Mouse (Mus musculus) cerebellum, adult 2 months (tissue): ENCODE measurements around the gene Hdac6. TPM values are rescaled to one million over a fixed set of nuclear protein-coding genes. Genes with fewer than 3 reads are reported as not detected.
A peak's percentile ranks its signal among the peaks of the same experiment; 100 is the strongest.

Experiments used
- DNase-seq, 2 experiments: peaks; one replicate each; pipeline ENCODE4 v3.0.0; 2021
- H3K27ac ChIP-seq: fragments of 200-500 bp; 2 replicates; pipeline ENCODE4 v1.5.1; 2012; ENCODE audit warnings: low read length, control low read depth, inconsistent platforms; ENCODE audit not compliant: insufficient read depth
- H3K27me3 ChIP-seq: fragments of 200-500 bp; 2 replicates; pipeline ENCODE4 v1.6.1; 2012; ENCODE audit warnings: inconsistent platforms, mild to moderate bottlenecking, low read length, moderate library complexity; ENCODE audit not compliant: control insufficient read depth, insufficient read depth
- H3K4me1 ChIP-seq: fragments of 200-500 bp; 2 replicates; pipeline ENCODE4 v1.6.1; 2011; ENCODE audit warnings: low read length; ENCODE audit not compliant: control insufficient read depth, insufficient read depth
- H3K4me3 ChIP-seq: fragments of 200-500 bp; replicated peaks from 2 replicates; pipeline ENCODE3; 2011; ENCODE audit warnings: mild to moderate bottlenecking, low read depth, low read length, control low read depth; ENCODE audit not compliant: insufficient read depth
- CTCF ChIP-seq: fragments of 200-500 bp; IDR thresholded peaks from 2 replicates; pipeline ENCODE4 v1.5.1; 2011; ENCODE audit warnings: low read depth, mild to moderate bottlenecking, control low read depth, low read length, moderate library complexity, borderline replicate concordance; ENCODE audit not compliant: insufficient read depth
- POLR2A ChIP-seq: fragments of 200-500 bp; IDR thresholded peaks from 2 replicates; pipeline ENCODE4 v1.6.1; 2011; ENCODE audit warnings: low read length, control low read depth, borderline replicate concordance; ENCODE audit not compliant: insufficient read depth
- WGBS: fragments of 180-500 bp; shearing (Covaris S2); methylation state at CpG from one replicate; pipeline ENCODE4 v1.1.7; 2018; 5-methylcytosine and 5-hydroxymethylcytosine counted together
- polyA plus RNA-seq: library from polyadenylated mRNA; depleted of rRNA; stranded (reverse); fragments of >200 nt; gene quantifications from 2 replicates; pipeline ENCODE4 v1.2.3, GENCODE M21; 2012; rRNA removed

Hdac6 gene
- 66.2 and 71.0 TPM in 2 replicates for polyA plus RNA-seq

GRCm38 (mm10) chrX:7947108-7947899 is at the start of gene Hdac6:
Gene Hdac6 (minus strand): TSS chrX:7947889.
- 8% methylated on average over 36 of the region's 37 CpGs for WGBS
- DNase-seq: peak; percentile 12 to 26
- Histone ChIP-seq H3K27me3 (no peaks in the 10 kb centered on the region), H3K4me1 (no peaks in the 10 kb centered on the region), H3K27ac (peak within 1 kb of the TSS; percentile 65; the same call in 1 of the 2 replicates), H3K4me3 (peak within 1 kb of the TSS; percentile 94)
- TF ChIP-seq CTCF: no peak
- TF ChIP-seq POLR2A: 0 out of 2 replicates have a peak, but pooled peaks have one; percentile 23

- H3K27me3 ChIP-seq: no peaks in the 10 kb centered on the region
- no peak overlapping the region for H3K27ac ChIP-seq
- H3K4me1 ChIP-seq: no peaks in the 10 kb centered on the region
- no peak for TF ChIP-seq POLR2A
- TF ChIP-seq CTCF: no peak
- no peak for DNase-seq
- 64% methylated on average over 10 of the region's 10 CpGs for WGBS
- H3K4me3 ChIP-seq: no peak overlapping the region
These were observed 45.5 kb upstream of the Hdac6 start for GRCm38 (mm10) chrX:7993068-7993735.

GRCm38 (mm10) chrX:7992379-7993067 is 44.8 kb upstream of the Hdac6 start:
- no peak overlapping the region for H3K27ac ChIP-seq
- WGBS: 40% methylated on average over 8 of the region's 8 CpGs

DNA sequence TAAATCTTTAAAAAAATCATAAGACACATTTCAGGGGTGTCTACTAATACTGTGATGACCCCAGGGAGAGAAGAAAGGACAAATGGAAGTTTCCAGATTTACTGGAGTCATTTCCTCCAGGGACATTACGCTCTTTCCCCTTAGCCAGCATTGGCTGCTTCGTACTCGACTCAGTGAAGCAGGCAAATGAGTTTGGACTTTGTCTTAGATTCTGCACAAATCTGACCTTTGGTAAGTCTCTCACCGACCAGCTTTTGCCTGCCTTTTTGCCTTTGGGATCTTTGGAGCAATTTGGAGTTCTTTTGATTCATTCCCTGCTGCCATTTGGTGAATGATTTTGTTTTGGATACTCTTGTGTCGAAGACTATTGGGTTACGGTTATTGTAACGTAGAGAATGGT is 33.7 kb upstream of the Hdac6 start:
- no peak overlapping the region for H3K4me3 ChIP-seq
- 88% methylated on average over 7 of the region's 7 CpGs for WGBS
- no peak for TF ChIP-seq POLR2A
- no peak for TF ChIP-seq CTCF
- H3K4me1 ChIP-seq: no peaks in the 10 kb centered on the region
- no peak for DNase-seq
- no peak overlapping the region for H3K27ac ChIP-seq
- no peaks in the 10 kb centered on the region for H3K27me3 ChIP-seq

More at GRCm38 (mm10) chrX:7992379-7993067, 44.8 kb upstream of the Hdac6 start:
- no peak for TF ChIP-seq POLR2A
- TF ChIP-seq CTCF: no peak
- no peaks in the 10 kb centered on the region for H3K4me1 ChIP-seq
- H3K27me3 ChIP-seq: no peaks in the 10 kb centered on the region
- no peak overlapping the region for H3K4me3 ChIP-seq
- no peak for DNase-seq

GRCm38 (mm10) chrX:7977892-7978291 is 30.2 kb upstream of the Hdac6 start, which contains the start of gene Gata1:
Gene Gata1 (minus strand): TSS chrX:7978071.
- Histone ChIP-seq H3K27me3 (no peaks in the 10 kb centered on the region), H3K27ac (no peak within 1 kb of the TSS), H3K4me3 (no peak within 1 kb of the TSS), H3K4me1 (no peaks in the 10 kb centered on the region)
- WGBS: 92% methylated on average over 11 of the region's 11 CpGs
- no peak for DNase-seq
- TF ChIP-seq CTCF (no peak), POLR2A (no peak)

GRCm38 (mm10) chrX:7971292-7971691 is 23.6 kb upstream of the Hdac6 start:
- no peaks in the 10 kb centered on the region for H3K4me1 ChIP-seq
- H3K4me3 ChIP-seq: no peak overlapping the region
- DNase-seq: no peak
- TF ChIP-seq CTCF (no peak), POLR2A (no peak)
- no peaks in the 10 kb centered on the region for H3K27me3 ChIP-seq
- 81% methylated on average over 4 of the region's 4 CpGs for WGBS
- no peak overlapping the region for H3K27ac ChIP-seq

DNA sequence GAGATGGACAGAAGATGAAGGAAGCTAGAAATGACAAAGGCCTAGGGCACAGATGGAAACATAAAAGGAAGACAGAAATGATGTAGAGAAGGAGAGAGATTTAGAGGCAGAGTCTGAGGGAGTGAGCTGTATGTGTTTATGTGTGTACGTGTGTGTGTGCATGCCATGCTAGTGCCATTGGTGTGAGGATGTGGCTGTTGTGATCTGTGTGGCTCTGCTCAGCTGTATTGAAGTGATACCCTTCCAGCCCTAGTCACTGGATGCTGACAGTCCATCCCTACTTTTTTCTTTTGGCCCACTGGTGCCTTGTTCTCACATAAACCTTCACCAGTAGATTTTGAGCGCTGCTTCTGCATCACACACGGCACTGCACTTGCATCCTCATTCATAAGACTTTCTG is 21.2 kb upstream of the Hdac6 start:
- DNase-seq: no peak
- H3K27ac ChIP-seq: no peak overlapping the region
- WGBS: 86% methylated on average over 3 of the region's 3 CpGs
- H3K27me3 ChIP-seq: no peaks in the 10 kb centered on the region
- H3K4me3 ChIP-seq: no peak overlapping the region
- H3K4me1 ChIP-seq: no peaks in the 10 kb centered on the region
- no peak for TF ChIP-seq CTCF
- no peak for TF ChIP-seq POLR2A
